ENCODE assay signal across 16 mouse cellular contexts in genomic region chr4:133705062-133705461, GRCm38 (mm10). TPM values are rescaled to one million over a fixed set of nuclear protein-coding genes. Genes with fewer than 3 reads are reported as not detected.
DNase-seq lines count a peak whose midpoint lies in the region; ATAC-seq and TF ChIP-seq lines count a peak whose summit lies in the region.
"Had no signal": no experiment of that assay in that cellular context is flagged by ENCODE, and none has a peak within 500 bp of the region (broad histone marks: within the 10 kb centered on the region; RNA-seq: fewer than 3 reads in every experiment).

No protein-coding gene starts in this region.

- no peak for TF ChIP-seq POLR2A in liver, adult 2 months (IDR thresholded peaks at IDR 0.05; ENCODE audit: extremely low read depth, insufficient read depth, low read length)
- TF ChIP-seq POLR2A in bone marrow macrophage, adult 2 months (IDR thresholded peaks at IDR 0.05; ENCODE audit: borderline replicate concordance, low read depth, low read length): no peak

- H3K27ac ChIP-seq in gastrocnemius, adult 2 months: peak overlapping the region; percentile 83
- 0 out of 2 replicates have a peak overlapping the region, but pooled peaks have one; percentile 19 for H3K27ac ChIP-seq in liver, adult 2 months (replicated peaks; ENCODE audit: insufficient read depth, low read depth, low read length)
- H3K27ac ChIP-seq in bone marrow macrophage, adult 2 months (ENCODE audit: insufficient read depth, low read depth, low read length): peak overlapping the region; percentile 13; the same call in 1 of the 2 replicates
- H3K27ac ChIP-seq: liver, embryonic 14.5 days; neural tube, embryonic 12.5 days had no signal

- 56% methylated on average over 4 of the region's 4 CpGs for WGBS in liver, adult 2 months

- no peaks in the 10 kb centered on the region for H3K27me3 ChIP-seq in liver, adult 2 months (ENCODE audit: control insufficient read depth, insufficient read depth, low read length)
- H3K27me3 ChIP-seq: neural tube, embryonic 12.5 days had no signal

- no peak for TF ChIP-seq CTCF in gastrocnemius, adult 2 months (IDR thresholded peaks at IDR 0.05)
- no peak for TF ChIP-seq CTCF in liver, adult 2 months (IDR thresholded peaks at IDR 0.05; ENCODE audit: low read depth, low read length)
- no peak for TF ChIP-seq CTCF in bone marrow macrophage, adult 2 months (IDR thresholded peaks at IDR 0.05; ENCODE audit: low read depth, low read length)

- peak; percentile 40 for ATAC-seq in megakaryocyte progenitor cell, adult 5-6 weeks (replicated peaks; ENCODE audit: poor library complexity)
- ATAC-seq: forebrain, embryonic 14.5 days had no signal

- peaks cover 26% of the 10 kb centered on the region; the same call in 1 of the 2 replicates for H3K36me3 ChIP-seq in liver, adult 2 months (ENCODE audit: control insufficient read depth, insufficient read depth, low read length)

- peaks cover 10% of the 10 kb centered on the region for H3K4me1 ChIP-seq in liver, adult 2 months (ENCODE audit: control insufficient read depth, insufficient read depth, low read length)
- H3K4me1 ChIP-seq in bone marrow macrophage, adult 2 months (ENCODE audit: control insufficient read depth, insufficient read depth, low read length): peaks cover 81% of the 10 kb centered on the region

- intact Hi-C loops in gastrocnemius, adult 2 months (cut with DNase I): loop anchor here (5.0 kb wide), 1 partner anchor 47 kb away; no protein-coding TSS in a partner anchor
- intact Hi-C loops in gastrocnemius, postnatal 14 days (cut with DNase I; ENCODE audit: low total_unique reads): no loop called here

- peaks cover 26% of the 10 kb centered on the region; the same call in 1 of the 2 replicates for H3K79me2 ChIP-seq in liver, adult 2 months (ENCODE audit: control insufficient read depth, insufficient read depth, low read length)

- no peak for DNase-seq in gastrocnemius, adult 2 months
- no peak for DNase-seq in gastrocnemius, postnatal 14 days
- no peak for DNase-seq in liver, adult 2 months (ENCODE audit: extremely low read depth, low read depth, low spot score)
- no peak for DNase-seq in liver
- no peak for DNase-seq in cerebellum, adult 11-12 months
- DNase-seq in cerebellum, adult 9-11 months: no peak
- DNase-seq: cerebellum, adult 9-10 months; kidney, adult 11 months; kidney, postnatal 4 days; lung, postnatal 4 days; right cerebral cortex, postnatal 25 days had no signal

- H3K4me3 ChIP-seq in gastrocnemius, adult 2 months: no peak overlapping the region
- no peak overlapping the region for H3K4me3 ChIP-seq in liver, adult 2 months (ENCODE audit: insufficient read depth, low read depth, low read length)
- H3K4me3 ChIP-seq in bone marrow macrophage, adult 2 months (ENCODE audit: insufficient read depth, low read length): no peak overlapping the region
- H3K4me3 ChIP-seq: neural tube, embryonic 12.5 days had no signal

- no peak overlapping the region for H3K9ac ChIP-seq in liver, adult 2 months (ENCODE audit: low read depth, low read length)
- H3K9ac ChIP-seq: liver, embryonic 14.5 days; neural tube, embryonic 12.5 days had no signal

RNA-seq across cellular contexts. Expression of gene Pigv, which starts 32.6 kb away (rescaled TPM):
- 10 to 100 TPM; 10.4 to 11.7 TPM for total RNA-seq in gastrocnemius, adult 2 months (2021)
- total RNA-seq in gastrocnemius, postnatal 14 days (2021): 1 to 10 TPM; 9.4 to 9.9 TPM
- total RNA-seq in liver, adult 2 months (2014; rRNA removed): 5.9 and 6.4 TPM in 2 replicates
- 5.9 and 7.5 TPM in 2 replicates for polyA plus RNA-seq in liver, adult 2 months (2012; rRNA removed)
- 15.5 and 16.6 TPM in 2 replicates for polyA plus RNA-seq in bone marrow macrophage, adult 2 months (2012; ENCODE audit: insufficient read depth, insufficient read length, missing spikeins)
- 5.1 and 8.5 TPM in 2 replicates for total RNA-seq in megakaryocyte progenitor cell, adult 5-6 weeks (2015)
- 5.0 and 5.2 TPM in 2 replicates for total RNA-seq in megakaryocyte progenitor cell, adult 5-6 weeks (2017)

RNA-seq across cellular contexts. Expression of gene Arid1a, which starts 51.5 kb away (rescaled TPM):
- 10 to 100 TPM; 24.1 to 26.2 TPM for total RNA-seq in gastrocnemius, adult 2 months (2021)
- 10 to 100 TPM; 22.3 to 27.3 TPM for total RNA-seq in gastrocnemius, postnatal 14 days (2021)
- 5.9 and 8.5 TPM in 2 replicates for total RNA-seq in liver, adult 2 months (2014; rRNA removed)
- 21.9 and 25.2 TPM in 2 replicates for polyA plus RNA-seq in liver, adult 2 months (2012; rRNA removed)
- polyA plus RNA-seq in bone marrow macrophage, adult 2 months (2012; ENCODE audit: insufficient read depth, insufficient read length, missing spikeins): 58.7 and 61.1 TPM in 2 replicates
- 106 and 108 TPM in 2 replicates for total RNA-seq in megakaryocyte progenitor cell, adult 5-6 weeks (2015)
- total RNA-seq in megakaryocyte progenitor cell, adult 5-6 weeks (2017): 27.0 and 30.0 TPM in 2 replicates

RNA-seq across cellular contexts. Expression of gene Zdhhc18, which starts 55.1 kb away (rescaled TPM):
- total RNA-seq in gastrocnemius, adult 2 months (2021): 10 to 100 TPM; 25.4 to 32.3 TPM
- 10 to 100 TPM; 18.2 to 26.4 TPM for total RNA-seq in gastrocnemius, postnatal 14 days (2021)
- 8.9 and 15.5 TPM in 2 replicates for total RNA-seq in liver, adult 2 months (2014; rRNA removed)
- polyA plus RNA-seq in liver, adult 2 months (2012; rRNA removed): 18.5 and 21.3 TPM in 2 replicates
- polyA plus RNA-seq in bone marrow macrophage, adult 2 months (2012; ENCODE audit: insufficient read depth, insufficient read length, missing spikeins): 19.4 and 27.4 TPM in 2 replicates
- 16.2 and 27.0 TPM in 2 replicates for total RNA-seq in megakaryocyte progenitor cell, adult 5-6 weeks (2015)
- total RNA-seq in megakaryocyte progenitor cell, adult 5-6 weeks (2017): 7.8 and 11.5 TPM in 2 replicates

Comparison
In these comparisons a context has a peak if more than half of its experiments do, and no peak if none do; other contexts are left out.
1. H3K27ac ChIP-seq: peak in every context shown above with its lines; median percentile 83 in gastrocnemius, adult 2 months; 19 in liver, adult 2 months; 13 in bone marrow macrophage, adult 2 months.